Mouse (Mus musculus) fat pad, adult 2 months (tissue): Measurements from ENCODE around the gene Gm5861.
"Not testable (repeated sequence)": the region's sequence is repeated elsewhere in the genome, so short reads cannot be mapped to it uniquely, and the experiment has no call there.

Source experiments
- DNase-seq: peaks from one replicate; pipeline ENCODE4 v3.0.0-alpha.2; 2011; ENCODE audit warnings: low read depth, low spot score; ENCODE audit errors: extremely low read depth

Gm5861 gene

DNA sequence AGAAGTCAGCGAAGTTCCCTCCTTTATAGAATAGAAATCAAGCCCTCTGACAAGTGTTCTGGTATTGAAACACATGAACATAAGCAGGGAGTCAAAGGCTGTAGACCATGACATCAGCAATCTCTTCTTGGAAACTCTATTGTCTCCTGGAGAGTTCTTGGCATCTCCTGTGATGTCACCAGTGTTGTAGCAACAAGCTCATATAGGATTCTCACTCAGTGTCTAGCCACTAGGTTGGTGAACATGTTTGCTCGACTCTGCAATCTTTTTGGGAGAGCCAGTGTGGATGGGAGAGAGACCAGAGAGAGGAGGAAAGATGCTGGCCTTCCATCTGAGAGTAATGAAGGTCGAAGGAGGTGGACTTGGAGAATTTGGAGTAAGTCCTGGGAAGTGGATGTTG, at the start of gene Gm5861:
Gene Gm5861 (plus strand): TSS at position 301 of the 400 bp plus-strand sequence.
- not testable (repeated sequence) for DNase-seq

DNA sequence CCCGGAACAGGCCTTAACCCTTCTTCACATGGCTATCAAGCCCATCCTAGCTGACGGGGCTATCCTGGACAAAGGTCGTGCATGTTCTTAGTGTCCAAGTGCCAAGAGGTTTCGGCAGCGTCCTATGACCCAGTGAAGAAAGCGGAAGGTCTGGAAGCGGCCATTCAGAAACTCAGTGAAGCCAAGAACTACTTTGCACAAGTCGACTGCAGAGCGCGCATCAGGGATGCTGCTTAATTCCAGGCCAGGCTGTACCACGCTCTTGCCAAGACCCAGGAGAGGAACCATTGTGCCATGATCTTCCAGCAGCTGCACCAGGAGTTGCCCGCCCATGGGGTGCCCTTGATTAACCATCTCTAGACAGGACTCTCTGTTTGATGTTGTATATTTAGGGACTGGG, 44.8 kb upstream of the Gm5861 start:
- DNase-seq, result not testable (repeated sequence)
